Mouse (Mus musculus) forebrain, embryonic 11.5 days (tissue): ENCODE data around the gene Tbx20. TPM values are rescaled to one million over a fixed set of nuclear protein-coding genes. Genes with fewer than 3 reads are reported as not detected.

ENCODE experiments used
- ATAC-seq: fragments of 200-750 bp; cut with Nextera tagmentation; replicated peaks from 2 replicates; pipeline ENCODE4 v1.8.0; 2017; ENCODE audit warnings: moderate TSS enrichment; ENCODE audit not compliant: low FRiP score
- DNase-seq: peaks from one replicate; pipeline ENCODE4 v3.0.0-alpha.2; 2017; ENCODE audit warnings: low spot score
- H3K27ac ChIP-seq: fragments of 300-500 bp; sonication (generic); 2 replicates; pipeline ENCODE4 v1.5.1; 2014; ENCODE audit warnings: low read depth, low read length
- H3K27me3 ChIP-seq: fragments of 300-500 bp; sonication (generic); 2 replicates; pipeline ENCODE4 v1.6.1; 2014; ENCODE audit warnings: mild to moderate bottlenecking, low read length, mixed read lengths; ENCODE audit not compliant: control insufficient read depth, insufficient read depth
- H3K36me3 ChIP-seq: fragments of 300-500 bp; sonication (generic); 2 replicates; pipeline ENCODE4 v1.6.1; 2014; ENCODE audit warnings: mild to moderate bottlenecking, low read length, moderate library complexity, mixed read lengths; ENCODE audit not compliant: control insufficient read depth, insufficient read depth
- H3K4me1 ChIP-seq: fragments of 300-500 bp; sonication (generic); replicated peaks from 2 replicates; pipeline ENCODE4 v1.6.1; 2014; ENCODE audit warnings: low read length, mixed read lengths; ENCODE audit not compliant: control insufficient read depth, insufficient read depth
- H3K4me2 ChIP-seq: fragments of 300-500 bp; sonication (generic); 2 replicates; pipeline ENCODE4 v1.6.1; 2014; ENCODE audit warnings: low read depth, mild to moderate bottlenecking, low read length, moderate library complexity, mixed read lengths; ENCODE audit not compliant: severe bottlenecking
- H3K4me3 ChIP-seq: fragments of 300-500 bp; sonication (generic); 2 replicates; pipeline ENCODE4 v1.5.1; 2014; ENCODE audit warnings: low read depth, low read length
- H3K9ac ChIP-seq: fragments of 300-500 bp; sonication (generic); 2 replicates; pipeline ENCODE4 v1.6.1; 2014; ENCODE audit warnings: low read length
- H3K9me3 ChIP-seq: fragments of 300-500 bp; sonication (generic); 2 replicates; pipeline ENCODE4 v1.6.1; 2016; ENCODE audit warnings: low read length, mixed read lengths; ENCODE audit not compliant: control insufficient read depth
- WGBS: fragments of 180-500 bp; shearing (Covaris S2); extraction: QIAGEN DNeasy Blood & Tissue Kit; methylation state at CpG from one replicate; pipeline ENCODE4 v1.1.7; 2014; 5-methylcytosine and 5-hydroxymethylcytosine counted together
- polyA plus RNA-seq: library from polyadenylated mRNA; unstranded; fragments of >200 nt; fragmentation: Nextera tagmentation; extraction: Ambion mirVana; gene quantifications from 2 replicates; pipeline ENCODE4 v1.2.1, GENCODE M21; 2014

Gene Tbx20
- polyA plus RNA-seq, 1 experiment from 2014 or later = 0.48 TPM

DNA sequence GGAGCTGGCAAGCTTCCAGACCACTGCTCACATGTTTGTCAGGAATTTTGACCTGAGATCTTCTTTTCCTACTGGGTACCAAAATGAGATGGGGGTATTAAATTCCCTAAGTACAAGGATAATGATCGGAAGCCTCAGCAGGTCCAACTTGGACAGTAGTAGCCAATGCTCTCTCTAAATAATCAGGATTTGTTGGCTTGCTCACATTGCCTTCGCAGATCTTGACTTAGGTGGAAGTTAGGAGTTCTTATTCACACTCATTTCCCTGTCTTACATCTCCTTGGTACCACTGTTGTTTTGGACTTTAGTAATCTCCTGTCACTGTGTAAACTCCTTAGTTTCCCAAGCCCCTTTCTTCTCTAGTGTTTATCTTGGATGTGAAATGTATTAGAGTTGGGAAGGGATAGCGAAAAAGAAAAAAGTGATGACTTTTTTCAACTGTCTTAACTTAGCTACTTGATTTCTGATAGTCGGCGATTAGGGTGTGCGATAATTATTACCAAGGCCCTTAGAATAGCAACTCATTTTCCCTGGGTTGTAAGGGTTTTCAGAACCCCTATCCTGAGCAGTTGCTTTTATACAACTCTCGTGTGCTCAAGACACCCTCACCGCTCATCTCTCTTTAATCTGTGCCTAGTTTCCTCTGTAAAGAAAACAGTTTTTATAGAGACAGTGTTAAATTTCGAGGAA, 1.5 kb downstream of the Tbx20 start:
- Histone ChIP-seq H3K9me3 (no peaks in the 10 kb centered on the region), H3K9ac (no peak overlapping the region), H3K4me2 (no peak overlapping the region), H3K4me3 (no peak overlapping the region), H3K4me1 (peaks cover 15% of the 10 kb centered on the region; the same call in 1 of the 2 replicates), H3K27me3 (peaks cover 81% of the 10 kb centered on the region), H3K27ac (no peak overlapping the region), H3K36me3 (no peaks in the 10 kb centered on the region)
- DNase-seq (no peak), ATAC-seq (no peak)
- 5% methylated on average over 9 of the region's 9 CpGs for WGBS

DNA sequence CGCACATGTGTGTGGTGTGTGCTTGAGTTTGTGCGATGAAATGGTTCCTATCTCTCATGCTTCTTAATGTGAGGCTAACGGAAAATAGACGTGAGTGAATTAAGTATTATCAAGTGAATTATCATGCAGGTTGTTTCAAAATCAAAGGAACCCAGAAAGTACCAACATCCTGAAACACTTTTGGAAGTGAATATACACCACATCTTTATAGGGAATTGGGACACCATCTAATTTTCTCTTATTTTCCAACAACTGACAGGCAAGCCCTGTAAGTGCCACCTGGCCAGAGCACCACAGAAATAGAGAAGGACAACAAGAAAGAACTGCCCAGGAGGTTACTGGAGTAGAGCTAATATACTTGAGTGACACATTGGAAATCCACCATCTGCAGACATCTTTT, 2.4 kb downstream of the Tbx20 start:
- ATAC-seq = no peak

DNA sequence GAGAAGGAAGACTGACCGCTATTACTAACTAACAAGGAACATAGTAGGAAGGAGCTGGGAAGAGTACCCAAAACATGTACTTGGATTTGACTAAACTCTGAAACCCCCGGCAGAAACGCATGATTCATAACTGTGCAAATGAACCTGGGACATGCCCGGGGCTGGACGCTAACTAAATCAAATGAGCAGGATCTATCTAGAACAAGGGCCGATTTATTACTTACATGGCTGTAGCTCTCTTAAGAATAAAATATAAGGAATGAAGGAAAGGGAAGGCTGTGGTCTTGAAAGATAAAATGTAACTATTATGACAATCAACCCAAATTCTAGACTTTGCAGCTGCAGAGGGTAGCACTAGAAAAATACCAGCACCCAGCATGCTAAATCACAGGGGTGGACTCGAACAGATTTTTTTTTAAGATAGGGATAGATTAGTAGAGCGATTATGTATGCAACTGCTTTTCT, 3.1 kb downstream of the Tbx20 start:
- no peaks in the 10 kb centered on the region for H3K9me3 ChIP-seq
- H3K27me3 ChIP-seq = peaks cover 72% of the 10 kb centered on the region
- peaks cover 15% of the 10 kb centered on the region; the same call in 1 of the 2 replicates for H3K4me1 ChIP-seq
- H3K36me3 ChIP-seq = no peaks in the 10 kb centered on the region
- DNase-seq = no peak
- no peak overlapping the region for H3K9ac ChIP-seq
- WGBS = 6% methylated on average over 8 of the region's 8 CpGs
- ATAC-seq = no peak
- no peak overlapping the region for H3K4me2 ChIP-seq
- H3K4me3 ChIP-seq = no peak overlapping the region
- no peak overlapping the region for H3K27ac ChIP-seq

More for the DNA sequence above, 2.4 kb downstream of the Tbx20 start:
- Histone ChIP-seq H3K9me3 (no peaks in the 10 kb centered on the region), H3K9ac (no peak overlapping the region), H3K36me3 (no peaks in the 10 kb centered on the region), H3K27me3 (peaks cover 79% of the 10 kb centered on the region), H3K4me3 (no peak overlapping the region), H3K4me2 (no peak overlapping the region), H3K27ac (no peak overlapping the region), H3K4me1 (peaks cover 15% of the 10 kb centered on the region; the same call in 1 of the 2 replicates)
- WGBS = 11% methylated on average over 4 of the region's 4 CpGs
- DNase-seq = no peak

DNA sequence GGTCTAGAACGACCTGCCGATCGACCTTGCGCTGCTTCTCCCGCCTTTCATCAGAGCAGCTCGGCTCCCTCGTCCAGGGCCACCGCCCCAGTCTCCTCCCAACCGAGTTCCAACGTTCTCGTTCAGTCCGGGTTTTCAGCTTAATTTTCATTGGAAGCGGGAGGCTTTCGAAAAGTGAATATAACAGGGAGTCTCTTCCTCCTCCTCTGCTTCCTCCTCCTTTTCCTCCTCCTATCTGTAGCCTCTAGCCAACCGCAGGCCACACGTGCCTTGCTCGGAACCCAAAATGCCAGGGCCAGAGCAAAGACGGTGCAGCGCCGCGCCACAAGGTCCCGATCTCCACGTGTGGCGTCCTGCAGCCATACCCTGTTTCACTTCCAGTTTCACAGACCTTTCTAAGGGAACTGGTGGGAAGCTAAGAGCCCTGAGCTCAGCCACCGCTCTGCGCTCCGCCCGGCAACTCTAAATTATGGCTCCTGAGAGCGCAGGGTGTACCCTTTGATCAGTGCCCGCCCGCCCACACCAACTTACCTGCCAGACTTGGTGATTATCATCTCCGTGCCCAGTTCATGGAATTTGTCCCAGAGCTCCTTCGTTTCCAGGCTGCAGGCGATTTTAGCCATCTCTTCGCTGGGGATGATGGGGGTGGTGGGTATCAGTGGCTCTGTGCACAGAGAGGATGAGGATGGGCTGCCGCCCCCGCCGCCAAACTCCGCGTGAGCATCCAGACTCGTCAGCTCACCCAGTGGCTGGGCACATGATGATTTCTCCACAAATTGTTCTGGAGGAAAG, 3.8 kb downstream of the Tbx20 start:
- no peak for ATAC-seq
- Histone ChIP-seq H3K9me3 (no peaks in the 10 kb centered on the region), H3K4me1 (peaks cover 15% of the 10 kb centered on the region; the same call in 1 of the 2 replicates), H3K4me2 (peak overlapping the region; percentile 34; the same call in 1 of the 2 replicates), H3K36me3 (no peaks in the 10 kb centered on the region), H3K27ac (no peak overlapping the region), H3K4me3 (peak overlapping the region; percentile 9; the same call in 1 of the 2 replicates), H3K27me3 (peaks cover 69% of the 10 kb centered on the region), H3K9ac (no peak overlapping the region)
- WGBS = under 1% methylated on average over 41 of the region's 41 CpGs
- no peak for DNase-seq

DNA sequence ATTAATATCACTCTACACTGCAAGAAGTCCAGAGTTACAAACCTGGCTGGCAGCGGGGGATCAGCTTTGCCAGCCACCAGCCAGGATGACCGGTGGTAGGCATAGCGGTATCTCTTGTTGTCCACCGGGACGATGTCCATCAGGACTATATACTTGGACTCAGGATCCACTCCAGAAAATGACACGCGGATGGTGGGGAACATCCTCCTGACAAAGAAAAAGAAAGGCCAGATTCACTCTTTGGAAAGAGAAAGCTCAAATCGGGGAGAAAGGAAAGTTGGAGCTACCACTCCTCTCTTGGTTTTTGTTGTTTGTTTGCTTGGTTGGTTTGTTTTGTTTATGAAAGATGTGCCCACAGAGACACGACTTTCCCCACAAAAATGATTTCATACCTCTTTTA, 4.5 kb downstream of the Tbx20 start:
- WGBS = 3% methylated on average over 9 of the region's 9 CpGs
- Histone ChIP-seq H3K4me3 (no peak overlapping the region), H3K9me3 (no peaks in the 10 kb centered on the region), H3K27ac (no peak overlapping the region), H3K4me2 (no peak overlapping the region), H3K27me3 (peaks cover 62% of the 10 kb centered on the region), H3K36me3 (no peaks in the 10 kb centered on the region), H3K9ac (no peak overlapping the region), H3K4me1 (peaks cover 15% of the 10 kb centered on the region; the same call in 1 of the 2 replicates)
- DNase-seq = no peak
- no peak for ATAC-seq

DNA sequence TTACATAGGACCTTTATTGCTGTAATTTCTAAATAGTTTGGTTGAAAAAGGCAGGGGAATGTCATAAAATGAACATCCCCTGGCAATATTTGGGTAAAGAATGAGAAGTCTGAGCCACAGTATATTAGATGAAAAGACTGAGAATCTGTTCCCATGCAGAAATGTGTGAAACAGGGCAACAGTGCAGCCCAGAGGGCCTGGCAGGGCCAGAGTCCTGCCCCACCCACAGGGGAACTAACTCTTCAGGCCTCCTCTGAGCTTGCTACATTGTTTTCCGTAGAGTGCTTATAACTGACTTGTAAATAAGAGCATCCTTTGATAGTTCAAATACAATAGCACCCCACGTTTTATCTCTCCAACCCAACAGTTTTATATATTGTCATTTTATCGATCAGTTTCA, 7.0 kb downstream of the Tbx20 start:
- no peak overlapping the region for H3K27ac ChIP-seq
- no peaks in the 10 kb centered on the region for H3K36me3 ChIP-seq
- DNase-seq = no peak
- no peaks in the 10 kb centered on the region for H3K9me3 ChIP-seq
- H3K27me3 ChIP-seq = peaks cover 39% of the 10 kb centered on the region
- no peak for ATAC-seq
- no peak overlapping the region for H3K4me3 ChIP-seq
- H3K9ac ChIP-seq = no peak overlapping the region
- 41% methylated on average over 3 of the region's 3 CpGs for WGBS
- peaks cover 10% of the 10 kb centered on the region; the same call in 1 of the 2 replicates for H3K4me1 ChIP-seq
- no peak overlapping the region for H3K4me2 ChIP-seq

DNA sequence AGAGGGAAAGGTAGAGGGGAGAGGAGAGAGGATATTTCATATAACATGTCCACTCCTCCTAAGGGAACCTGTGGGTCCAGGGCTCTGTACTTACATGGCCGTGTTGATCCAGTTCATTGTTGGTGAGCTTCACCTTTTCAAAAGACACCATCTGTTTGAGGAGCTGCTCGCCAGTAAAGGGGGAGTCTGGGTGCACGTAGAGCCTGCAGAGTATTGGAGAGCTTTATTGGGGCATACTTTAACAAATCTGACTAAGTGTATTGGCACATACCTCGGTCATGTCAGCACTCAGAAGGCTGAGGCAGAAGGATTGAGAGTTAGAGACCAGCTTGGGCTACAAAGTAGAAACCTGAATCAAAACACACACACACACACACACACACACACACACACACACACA, 8.5 kb downstream of the Tbx20 start:
- 55% methylated on average over 4 of the region's 4 CpGs for WGBS
- H3K27me3 ChIP-seq = peaks cover 27% of the 10 kb centered on the region
- ATAC-seq = no peak

DNA sequence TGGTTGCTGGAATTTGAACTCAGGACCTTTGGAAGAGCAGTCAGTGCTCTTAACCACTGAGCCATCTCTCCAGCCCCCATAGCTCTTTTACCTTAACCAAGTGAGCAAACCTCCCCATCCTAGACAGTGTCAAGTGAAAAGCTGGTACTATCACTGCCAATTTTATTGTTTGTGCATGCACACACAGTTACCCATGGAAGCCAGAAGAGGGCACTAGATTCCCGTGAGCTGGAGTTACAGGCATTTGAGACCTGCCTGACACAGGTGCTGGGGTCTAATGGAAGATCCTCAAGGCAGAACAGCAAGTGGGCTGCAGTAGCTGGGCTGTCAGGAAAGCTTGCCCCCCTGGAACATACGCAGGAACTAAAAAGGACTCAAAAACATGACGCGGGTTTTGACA, 13.6 kb downstream of the Tbx20 start:
- Histone ChIP-seq H3K4me1 (no peaks in the 10 kb centered on the region), H3K27me3 (peaks cover 1% of the 10 kb centered on the region), H3K9ac (no peak overlapping the region), H3K27ac (no peak overlapping the region), H3K36me3 (no peaks in the 10 kb centered on the region), H3K4me2 (no peak overlapping the region), H3K4me3 (no peak overlapping the region), H3K9me3 (no peaks in the 10 kb centered on the region)
- ATAC-seq (no peak), DNase-seq (no peak)
- WGBS = 32% methylated on average over 4 of the region's 4 CpGs

More for the DNA sequence above, 8.5 kb downstream of the Tbx20 start:
- Histone ChIP-seq H3K27ac (no peak overlapping the region), H3K4me3 (no peak overlapping the region), H3K4me2 (no peak overlapping the region), H3K36me3 (no peaks in the 10 kb centered on the region), H3K9ac (no peak overlapping the region), H3K4me1 (peaks cover 8% of the 10 kb centered on the region; the same call in 1 of the 2 replicates), H3K9me3 (no peaks in the 10 kb centered on the region)
- no peak for DNase-seq
